Mouse (Mus musculus): ENCODE measurements around the gene Sema3f. TPM values are rescaled to one million over a fixed set of nuclear protein-coding genes. Genes with fewer than 3 reads are reported as not detected.

Sema3f gene
- 52.4 and 53.1 TPM in 2 replicates for polyA plus RNA-seq (2016; fragmentation: Nextera tagmentation; extraction: Ambion mirVana)

DNA sequence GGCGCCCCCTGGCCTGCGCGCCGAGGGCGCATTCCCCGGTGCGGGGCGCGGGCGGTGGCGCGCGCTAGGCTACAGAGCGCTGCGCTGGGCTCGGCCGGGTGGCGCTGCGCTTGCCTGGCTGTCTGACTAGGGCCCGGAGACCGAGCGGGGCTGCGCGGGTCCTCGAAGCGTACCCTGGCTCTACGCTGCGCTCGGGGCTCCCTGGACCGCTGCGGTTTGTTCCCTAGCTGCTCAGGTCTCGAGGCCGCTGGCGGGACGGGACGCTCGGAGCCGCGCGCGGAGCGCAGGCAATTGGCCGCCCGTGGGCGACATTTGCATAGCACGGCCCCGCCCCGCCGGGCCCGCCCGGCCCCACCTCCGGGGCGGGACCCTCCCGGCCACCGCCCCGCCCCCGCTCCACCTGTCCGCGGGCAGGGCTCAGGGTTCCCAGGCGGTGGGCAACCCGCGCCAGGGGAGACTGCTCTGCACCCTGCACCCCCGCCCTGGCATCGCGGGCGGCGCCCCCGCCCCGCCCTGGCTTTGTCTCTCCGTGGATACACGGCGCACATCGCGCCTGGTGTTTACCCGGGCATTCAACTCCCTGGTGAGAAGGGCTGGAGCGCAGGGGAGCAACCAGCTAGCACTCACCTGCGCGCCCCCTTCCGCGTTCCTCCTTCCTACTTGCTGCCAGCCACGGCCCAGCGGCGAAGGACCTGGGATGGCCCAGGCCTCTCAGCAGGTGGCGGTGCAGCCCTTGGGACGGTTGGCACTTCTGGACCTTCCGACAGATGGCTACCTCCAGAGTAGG, at the start of gene Sema3f:
Gene Sema3f, minus strand, starts transcription at position 779 of the 787 bp plus-strand sequence.
- peaks cover 43% of the 10 kb centered on the region for H3K4me1 ChIP-seq
- 1% methylated on average over 86 of the region's 86 CpGs for WGBS
- H3K4me3 ChIP-seq: peak within 1 kb of the TSS; percentile 93
- peak within 1 kb of the TSS; percentile 97 for H3K9ac ChIP-seq
- peak within 1 kb of the TSS; percentile 76 for H3K4me2 ChIP-seq (replicated peaks)
- H3K36me3 ChIP-seq: peaks cover 7% of the 10 kb centered on the region
- 0 out of 2 replicates have a peak, but pooled peaks cover 4% of the 10 kb centered on the region for H3K27me3 ChIP-seq
- H3K9me3 ChIP-seq: no peaks in the 10 kb centered on the region
- peak within 1 kb of the TSS; percentile 95 for H3K27ac ChIP-seq
- peak; percentile 81 for ATAC-seq (ENCODE audit: insufficient number of reproducible peaks, insufficient read depth, low FRiP score, low TSS enrichment)

DNA sequence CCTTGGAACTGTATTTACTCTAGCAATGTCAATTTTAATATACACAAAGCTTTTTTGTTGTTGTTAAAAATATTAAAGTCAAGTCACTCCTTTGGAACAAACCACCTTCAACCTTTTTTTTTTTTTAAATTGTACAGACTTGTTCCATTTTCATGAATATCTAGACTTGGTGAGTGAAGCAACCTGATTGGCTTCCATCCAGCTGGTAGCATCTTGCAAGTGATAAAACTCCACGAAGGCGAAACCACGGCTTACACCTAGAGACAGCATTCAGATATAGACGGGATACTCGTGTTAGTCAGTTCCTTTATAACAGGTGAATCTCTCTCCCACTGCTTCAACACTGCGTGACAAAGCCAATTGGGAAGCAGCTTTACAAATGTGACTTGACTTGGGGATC, 49.3 kb upstream of the Sema3f start:
- H3K27me3 ChIP-seq: no peaks in the 10 kb centered on the region
- H3K9ac ChIP-seq: no peak overlapping the region
- no peak overlapping the region for H3K4me2 ChIP-seq (replicated peaks)
- H3K4me3 ChIP-seq: no peak overlapping the region
- H3K9me3 ChIP-seq: no peaks in the 10 kb centered on the region
- ATAC-seq (ENCODE audit: insufficient number of reproducible peaks, insufficient read depth, low FRiP score, low TSS enrichment): no peak
- no peak overlapping the region for H3K27ac ChIP-seq
- no peaks in the 10 kb centered on the region for H3K4me1 ChIP-seq
- WGBS: 95% methylated on average over 6 of the region's 6 CpGs
- peaks cover 89% of the 10 kb centered on the region for H3K36me3 ChIP-seq

DNA sequence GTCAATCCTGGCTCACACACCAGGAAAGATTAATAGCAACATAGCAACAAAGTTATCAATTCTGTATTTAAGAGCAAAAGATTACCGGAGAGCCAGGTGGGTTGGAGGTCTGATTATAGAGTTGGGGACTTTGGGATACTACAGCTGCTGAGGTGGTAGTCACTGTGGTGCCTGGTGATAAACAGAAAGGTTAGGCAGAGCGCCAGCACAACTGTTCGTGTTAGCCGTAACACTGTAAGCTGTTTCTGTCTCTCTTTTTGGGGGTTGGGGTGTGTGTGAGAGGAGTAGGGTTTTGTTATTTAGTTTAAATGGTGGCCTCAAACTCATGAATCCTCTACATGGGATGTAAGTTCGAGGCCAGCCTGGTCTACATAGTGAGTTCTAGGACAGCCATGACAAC, 40.1 kb upstream of the Sema3f start:
- Histone ChIP-seq H3K4me3 (no peak overlapping the region), H3K27ac (no peak overlapping the region), H3K4me2 (replicated peaks) (no peak overlapping the region), H3K9ac (no peak overlapping the region), H3K27me3 (no peaks in the 10 kb centered on the region), H3K36me3 (peaks cover 93% of the 10 kb centered on the region), H3K9me3 (no peaks in the 10 kb centered on the region), H3K4me1 (no peaks in the 10 kb centered on the region)
- no peak for ATAC-seq (ENCODE audit: insufficient number of reproducible peaks, insufficient read depth, low FRiP score, low TSS enrichment)
- 96% methylated on average over 5 of the region's 5 CpGs for WGBS

DNA sequence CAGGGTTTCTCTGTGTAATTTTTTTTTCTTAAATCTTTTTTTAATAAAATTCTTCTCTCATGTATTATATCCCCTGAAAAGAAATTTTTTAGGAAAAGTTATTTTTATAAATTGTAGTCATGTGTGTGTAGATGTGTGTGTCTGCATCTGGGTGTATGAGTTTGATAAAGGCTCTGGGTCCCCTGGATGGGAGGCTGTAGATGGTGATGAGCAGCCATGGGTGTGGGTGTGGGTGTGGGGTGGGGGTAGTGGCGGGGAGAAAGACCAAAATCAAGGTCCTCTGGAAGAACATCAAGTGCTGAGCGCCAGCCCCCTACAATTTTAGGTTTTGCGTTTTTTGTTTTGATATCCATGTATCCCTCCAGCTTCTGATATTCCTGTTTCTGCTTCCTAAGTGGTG, 37.8 kb upstream of the Sema3f start:
- Histone ChIP-seq H3K27ac (no peak overlapping the region), H3K27me3 (no peaks in the 10 kb centered on the region), H3K36me3 (peaks cover 96% of the 10 kb centered on the region), H3K4me1 (no peaks in the 10 kb centered on the region), H3K9ac (no peak overlapping the region), H3K9me3 (no peaks in the 10 kb centered on the region), H3K4me3 (no peak overlapping the region), H3K4me2 (replicated peaks) (no peak overlapping the region)
- ATAC-seq (ENCODE audit: insufficient number of reproducible peaks, insufficient read depth, low FRiP score, low TSS enrichment): no peak
- 87% methylated on average over 3 of the region's 3 CpGs for WGBS

DNA sequence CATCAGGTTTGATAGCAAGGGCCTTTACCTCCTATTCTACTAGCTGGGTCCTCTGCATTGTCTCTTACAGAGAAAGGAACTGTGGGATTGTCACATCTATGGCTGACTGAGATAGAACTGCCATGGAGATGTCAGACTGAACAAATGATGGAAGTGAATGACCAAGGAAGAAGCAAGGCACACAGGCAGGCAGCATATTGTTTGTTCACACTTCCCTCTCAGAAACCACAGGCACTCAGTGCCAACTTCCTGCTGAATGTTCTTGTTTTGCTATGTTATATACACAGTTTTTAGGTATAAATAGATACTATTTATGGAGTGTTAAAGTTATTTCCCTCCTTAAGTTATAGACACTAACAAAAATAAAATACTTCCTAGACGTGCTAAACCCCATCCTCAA, 37.0 kb upstream of the Sema3f start:
- H3K27me3 ChIP-seq: no peaks in the 10 kb centered on the region
- H3K9me3 ChIP-seq: no peaks in the 10 kb centered on the region
- no peak overlapping the region for H3K27ac ChIP-seq
- no peak overlapping the region for H3K9ac ChIP-seq
- no peak overlapping the region for H3K4me3 ChIP-seq
- no peak for ATAC-seq (ENCODE audit: insufficient number of reproducible peaks, insufficient read depth, low FRiP score, low TSS enrichment)
- no peak overlapping the region for H3K4me2 ChIP-seq (replicated peaks)
- H3K36me3 ChIP-seq: peaks cover 98% of the 10 kb centered on the region
- 100% methylated on average over 1 of the region's 1 CpGs for WGBS
- no peaks in the 10 kb centered on the region for H3K4me1 ChIP-seq

DNA sequence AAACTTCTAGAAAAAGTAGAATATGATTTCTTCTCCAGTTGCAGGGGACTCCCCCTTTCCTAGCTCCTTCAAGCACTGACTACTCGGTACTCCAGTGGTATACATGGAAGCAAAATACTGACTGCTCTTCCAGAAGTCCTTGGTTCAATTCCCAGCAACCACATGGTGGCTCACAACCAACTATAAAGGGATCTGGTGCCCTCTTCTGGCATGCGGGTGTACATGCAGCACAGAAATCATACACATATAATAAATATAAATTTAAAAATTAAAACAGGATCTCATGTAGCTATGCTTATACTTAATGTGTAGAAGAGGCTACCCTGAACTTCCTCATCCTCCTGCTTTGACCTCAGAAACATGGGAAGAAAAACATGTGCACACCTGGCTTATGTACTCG, 36.4 kb upstream of the Sema3f start:
- Histone ChIP-seq H3K4me2 (replicated peaks) (no peak overlapping the region), H3K36me3 (peaks cover 97% of the 10 kb centered on the region), H3K27me3 (no peaks in the 10 kb centered on the region), H3K9me3 (no peaks in the 10 kb centered on the region), H3K9ac (no peak overlapping the region), H3K27ac (no peak overlapping the region), H3K4me3 (no peak overlapping the region), H3K4me1 (no peaks in the 10 kb centered on the region)
- ATAC-seq (ENCODE audit: insufficient number of reproducible peaks, insufficient read depth, low FRiP score, low TSS enrichment): no peak
- 91% methylated on average over 3 of the region's 3 CpGs for WGBS

DNA sequence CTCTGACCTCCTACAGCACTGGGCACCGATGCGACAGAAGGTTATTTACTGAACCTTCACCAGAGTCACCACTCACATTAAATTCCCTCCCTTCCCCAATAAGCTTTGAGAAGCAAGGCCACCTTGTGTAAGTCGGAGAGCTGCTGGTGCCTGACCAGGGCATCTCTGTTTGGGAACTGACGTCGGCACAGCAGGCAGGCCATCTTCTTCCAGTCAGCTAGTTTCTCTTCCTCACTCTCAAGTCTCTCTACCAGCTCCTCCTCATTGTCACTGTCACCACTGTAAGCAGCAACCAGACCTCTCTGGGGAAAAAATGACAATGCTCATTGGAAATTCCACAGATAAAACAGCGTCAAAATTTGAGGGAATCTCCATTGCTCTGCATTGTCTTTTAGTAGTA, 33.8 kb upstream of the Sema3f start:
- no peak overlapping the region for H3K4me2 ChIP-seq (replicated peaks)
- no peaks in the 10 kb centered on the region for H3K9me3 ChIP-seq
- no peak overlapping the region for H3K27ac ChIP-seq
- H3K4me1 ChIP-seq: no peaks in the 10 kb centered on the region
- H3K4me3 ChIP-seq: no peak overlapping the region
- no peak overlapping the region for H3K9ac ChIP-seq
- peaks cover 96% of the 10 kb centered on the region for H3K36me3 ChIP-seq
- WGBS: 91% methylated on average over 6 of the region's 6 CpGs
- no peak for ATAC-seq (ENCODE audit: insufficient number of reproducible peaks, insufficient read depth, low FRiP score, low TSS enrichment)
- H3K27me3 ChIP-seq: no peaks in the 10 kb centered on the region

DNA sequence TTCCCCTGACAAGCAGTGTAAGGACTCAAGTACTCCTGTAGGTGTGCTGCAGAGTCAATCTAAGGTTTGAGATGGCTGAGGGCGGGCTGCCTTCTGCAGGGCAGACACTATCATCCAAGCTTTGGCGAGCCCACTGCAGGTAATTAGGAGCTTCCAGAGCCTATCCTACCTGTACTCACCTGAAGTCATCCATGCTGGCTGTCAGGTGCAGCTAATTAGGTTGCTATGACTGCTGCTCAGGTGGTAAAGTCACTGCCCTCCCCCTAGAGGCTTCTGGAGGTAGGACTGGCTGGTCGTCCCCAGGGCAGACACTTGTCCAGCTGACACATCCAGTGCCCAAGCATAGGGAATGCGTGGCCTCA, 28.5 kb upstream of the Sema3f start:
- ATAC-seq (ENCODE audit: insufficient number of reproducible peaks, insufficient read depth, low FRiP score, low TSS enrichment): no peak
- H3K27me3 ChIP-seq: no peaks in the 10 kb centered on the region
- H3K27ac ChIP-seq: peak overlapping the region; percentile 66; the same call in 1 of the 2 replicates

DNA sequence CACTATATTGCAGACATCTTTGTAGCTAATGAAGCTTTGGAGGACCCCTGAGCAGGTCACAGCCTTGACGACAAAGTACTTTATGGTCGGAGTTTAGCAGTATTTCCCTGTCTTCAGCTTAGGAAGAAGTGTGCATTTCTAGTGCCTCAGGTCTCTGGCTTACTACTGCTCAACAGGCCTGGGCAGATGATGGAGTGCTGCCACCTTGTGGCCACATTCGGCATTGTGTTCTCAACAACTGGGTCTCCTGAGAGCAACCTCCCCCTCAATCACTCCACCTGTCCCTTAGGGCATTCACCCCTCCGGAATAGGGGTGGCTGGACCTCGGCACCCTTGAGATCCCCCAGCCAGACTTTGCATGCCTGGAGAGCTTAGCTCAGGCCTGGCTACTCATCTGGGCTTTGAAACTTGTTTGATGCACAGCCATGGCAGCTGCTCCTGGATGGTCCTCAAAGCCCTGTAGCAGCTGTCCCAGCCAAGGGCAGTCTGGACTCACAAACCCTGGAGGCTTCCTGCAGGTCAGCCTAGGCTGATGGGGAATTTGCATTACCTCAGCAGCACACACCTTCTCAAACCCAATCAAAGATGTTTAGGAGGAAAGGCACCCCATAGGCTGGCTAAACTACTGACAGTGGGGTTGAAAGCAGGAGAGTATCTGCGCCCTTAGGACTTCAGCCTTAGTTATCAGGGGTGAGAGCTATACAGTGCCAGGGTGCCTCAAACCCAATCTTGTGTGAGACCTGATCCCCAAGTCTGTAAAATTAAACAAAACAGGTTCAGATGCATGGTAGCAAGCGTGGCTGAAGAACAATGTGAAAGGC, 28.0 kb upstream of the Sema3f start:
- Histone ChIP-seq H3K27me3 (no peaks in the 10 kb centered on the region), H3K27ac (peak overlapping the region; percentile 66), H3K9ac (no peak overlapping the region), H3K9me3 (no peaks in the 10 kb centered on the region), H3K4me1 (peaks cover 35% of the 10 kb centered on the region), H3K36me3 (peaks cover 46% of the 10 kb centered on the region), H3K4me2 (replicated peaks) (no peak overlapping the region), H3K4me3 (no peak overlapping the region)
- peak; percentile 29 for ATAC-seq (ENCODE audit: insufficient number of reproducible peaks, insufficient read depth, low FRiP score, low TSS enrichment)
- 20% methylated on average over 7 of the region's 7 CpGs for WGBS

More for the DNA sequence above, 28.5 kb upstream of the Sema3f start:
- WGBS: 49% methylated on average over 4 of the region's 4 CpGs
- Histone ChIP-seq H3K4me2 (replicated peaks) (no peak overlapping the region), H3K4me3 (no peak overlapping the region), H3K4me1 (peaks cover 35% of the 10 kb centered on the region), H3K9ac (no peak overlapping the region), H3K36me3 (peaks cover 52% of the 10 kb centered on the region), H3K9me3 (no peaks in the 10 kb centered on the region)

DNA sequence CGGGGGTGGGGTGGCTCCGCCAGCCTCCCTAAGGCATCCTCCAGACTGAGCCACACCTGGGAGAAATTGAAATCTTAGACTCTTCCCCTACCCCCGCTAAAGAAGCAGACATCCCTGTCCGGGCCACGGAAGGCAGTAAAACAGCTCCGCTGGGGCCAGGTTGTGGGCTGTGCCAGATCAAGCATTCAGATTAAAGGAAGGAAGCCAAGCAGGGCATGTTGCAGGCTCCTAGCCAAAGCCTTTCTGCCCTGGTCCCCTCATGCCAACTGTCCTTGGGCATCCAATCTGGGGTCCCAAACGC, 25.9 kb upstream of the Sema3f start:
- 0% methylated on average over 7 of the region's 7 CpGs for WGBS
- peak overlapping the region; percentile 96 for H3K27ac ChIP-seq

DNA sequence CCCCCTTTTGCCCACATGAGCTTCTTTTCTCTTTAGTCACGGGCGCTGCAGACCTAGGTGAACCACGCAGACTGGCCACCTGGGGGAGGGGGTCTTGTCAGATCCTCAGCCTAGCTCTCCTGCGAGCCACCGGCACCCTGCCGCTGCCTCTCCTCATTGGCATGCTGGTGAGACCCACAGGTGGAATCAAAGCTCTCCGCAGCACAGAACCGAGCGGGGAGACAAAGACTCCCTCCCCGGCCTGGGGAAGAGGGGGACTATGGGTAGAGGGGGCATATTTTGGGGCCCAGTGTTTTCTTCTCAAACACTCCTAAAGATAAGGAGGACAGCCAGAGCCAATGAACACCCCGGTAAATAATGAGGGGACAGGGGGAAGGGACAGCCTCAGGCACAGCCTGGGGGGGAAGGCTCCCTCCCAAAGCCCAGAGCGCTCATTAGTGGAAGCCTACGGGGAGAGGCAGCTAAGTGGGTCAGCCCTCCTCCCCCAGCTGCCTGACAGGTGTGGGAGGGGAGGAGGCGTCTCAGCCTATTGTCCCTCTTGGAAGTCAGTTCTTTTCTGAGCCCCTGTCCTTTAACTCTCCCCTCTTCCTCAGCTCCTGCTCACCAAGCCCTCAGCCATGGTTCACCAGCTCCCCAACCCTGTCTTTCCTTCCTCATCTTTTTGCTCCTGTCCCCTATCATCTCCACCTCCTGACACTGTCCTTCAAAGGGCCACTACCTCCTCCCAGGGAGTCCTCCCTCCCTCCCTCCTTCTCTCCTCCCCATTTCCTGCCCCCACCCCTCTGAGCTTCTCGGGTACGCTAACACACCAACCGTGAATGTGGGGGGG, 25.3 kb upstream of the Sema3f start:
- peaks cover 43% of the 10 kb centered on the region for H3K4me1 ChIP-seq
- peaks cover 20% of the 10 kb centered on the region for H3K36me3 ChIP-seq
- no peaks in the 10 kb centered on the region for H3K27me3 ChIP-seq
- 2% methylated on average over 17 of the region's 17 CpGs for WGBS
- peak overlapping the region; percentile 48 for H3K4me2 ChIP-seq (replicated peaks)
- H3K9ac ChIP-seq: peak overlapping the region; percentile 28
- peak overlapping the region; percentile 13; the same call in 1 of the 2 replicates for H3K4me3 ChIP-seq
- peak overlapping the region; percentile 96 for H3K27ac ChIP-seq
- H3K9me3 ChIP-seq: no peaks in the 10 kb centered on the region
- peak; percentile 8 for ATAC-seq (ENCODE audit: insufficient number of reproducible peaks, insufficient read depth, low FRiP score, low TSS enrichment)

More for the DNA sequence above, 25.9 kb upstream of the Sema3f start:
- Histone ChIP-seq H3K4me3 (peak overlapping the region; percentile 13; the same call in 1 of the 2 replicates), H3K4me1 (peaks cover 37% of the 10 kb centered on the region), H3K27me3 (no peaks in the 10 kb centered on the region), H3K4me2 (replicated peaks) (peak overlapping the region; percentile 48), H3K9ac (no peak overlapping the region; the same call in none of the 2 replicates), H3K9me3 (no peaks in the 10 kb centered on the region), H3K36me3 (peaks cover 25% of the 10 kb centered on the region)
- peak; percentile 49 for ATAC-seq (ENCODE audit: insufficient number of reproducible peaks, insufficient read depth, low FRiP score, low TSS enrichment)

Measured in embryonic facial prominence, embryonic 12.5 days (tissue).